Mouse (Mus musculus) forebrain, embryonic 10.5 days (tissue): Measurements from ENCODE around the gene Usp10. TPM values are rescaled to one million over a fixed set of nuclear protein-coding genes. Genes with fewer than 3 reads are reported as not detected.

Experiments
- DNase-seq: peaks from one replicate; pipeline ENCODE4 v3.0.0-alpha.2; 2017; ENCODE audit warnings: low spot score; ENCODE audit errors: extremely low spot score
- H3K27ac ChIP-seq: fragments of 300-500 bp; sonication (generic); 2 replicates; pipeline ENCODE4 v1.5.1; 2016; ENCODE audit warnings: mild to moderate bottlenecking
- H3K27me3 ChIP-seq: fragments of 300-500 bp; sonication (generic); 2 replicates; pipeline ENCODE4 v1.6.1; 2016; ENCODE audit warnings: mild to moderate bottlenecking; ENCODE audit not compliant: poor library complexity, severe bottlenecking
- H3K36me3 ChIP-seq: fragments of 300-500 bp; sonication (generic); replicated peaks from 2 replicates; pipeline ENCODE4 v1.6.1; 2016; ENCODE audit warnings: mild to moderate bottlenecking, moderate library complexity
- H3K4me1 ChIP-seq: fragments of 300-500 bp; sonication (generic); 2 replicates; pipeline ENCODE4 v1.6.1; 2016
- H3K4me3 ChIP-seq: fragments of 300-500 bp; sonication (generic); 2 replicates; pipeline ENCODE4 v1.5.1; 2016; ENCODE audit warnings: mild to moderate bottlenecking, moderate library complexity
- H3K9me3 ChIP-seq: fragments of 300-500 bp; sonication (generic); 2 replicates; pipeline ENCODE4 v1.6.1; 2016; ENCODE audit warnings: mild to moderate bottlenecking, moderate library complexity
- whole genome bisulfite sequencing: fragments of 180-500 bp; shearing (Covaris S2); methylation state at CpG from one replicate; pipeline ENCODE4 v1.1.7; 2016; 5-methylcytosine and 5-hydroxymethylcytosine counted together
- polyA plus RNA-seq: library from polyadenylated mRNA; unstranded; fragments of >200 nt; fragmentation: Nextera tagmentation; extraction: Ambion mirVana; gene quantifications from 2 replicates; pipeline ENCODE4 v1.2.1, GENCODE M21; 2016

The Usp10 gene
- polyA plus RNA-seq, 1 experiment from 2014 or later, result 251 TPM

GRCm38 (mm10) chr8:119981253-119981652 lies 71.1 kb downstream of the Usp10 start:
- H3K36me3 ChIP-seq, result no peaks in the 10 kb centered on the region
- 0 out of 2 replicates have a peak, but pooled peaks cover 5% of the 10 kb centered on the region for H3K4me1 ChIP-seq
- no peaks in the 10 kb centered on the region for H3K27me3 ChIP-seq
- H3K4me3 ChIP-seq, result no peak overlapping the region
- WGBS, result 84% methylated on average over 4 of the region's 4 CpGs
- DNase-seq, result no peak
- H3K27ac ChIP-seq, result no peak overlapping the region
- no peaks in the 10 kb centered on the region for H3K9me3 ChIP-seq

GRCm38 (mm10) chr8:119984085-119984484 lies 73.9 kb downstream of the Usp10 start:
- H3K4me3 ChIP-seq, result no peak overlapping the region
- H3K27ac ChIP-seq, result no peak overlapping the region
- H3K9me3 ChIP-seq, result no peaks in the 10 kb centered on the region
- H3K27me3 ChIP-seq, result no peaks in the 10 kb centered on the region
- H3K36me3 ChIP-seq, result no peaks in the 10 kb centered on the region
- no peak for DNase-seq
- H3K4me1 ChIP-seq, result peaks cover 7% of the 10 kb centered on the region; the same call in 1 of the 2 replicates

- no peak for DNase-seq
- Histone ChIP-seq H3K27ac (no peak overlapping the region), H3K36me3 (no peaks in the 10 kb centered on the region), H3K9me3 (no peaks in the 10 kb centered on the region), H3K27me3 (peaks cover 9% of the 10 kb centered on the region), H3K4me1 (peaks cover 5% of the 10 kb centered on the region; the same call in 1 of the 2 replicates), H3K4me3 (no peak overlapping the region)
- WGBS, result 77% methylated on average over 5 of the region's 5 CpGs
Measured at GRCm38 (mm10) chr8:119986174-119986573, 76.0 kb downstream of the Usp10 start.

GRCm38 (mm10) chr8:119988087-119988486 lies 77.9 kb downstream of the Usp10 start:
- no peaks in the 10 kb centered on the region for H3K36me3 ChIP-seq
- H3K4me1 ChIP-seq, result peaks cover 19% of the 10 kb centered on the region
- H3K27me3 ChIP-seq, result peaks cover 28% of the 10 kb centered on the region
- no peak overlapping the region for H3K27ac ChIP-seq
- DNase-seq, result no peak
- no peaks in the 10 kb centered on the region for H3K9me3 ChIP-seq
- no peak overlapping the region for H3K4me3 ChIP-seq
- WGBS, result 80% methylated on average over 15 of the region's 15 CpGs

GRCm38 (mm10) chr8:119992249-119992648 lies 82.1 kb downstream of the Usp10 start, which contains the start of gene Crispld2:
Crispld2 (plus strand) TSS chr8:119992438.
- peaks cover 45% of the 10 kb centered on the region for H3K4me1 ChIP-seq
- no peaks in the 10 kb centered on the region for H3K36me3 ChIP-seq
- DNase-seq, result peak; percentile 87
- peak within 1 kb of the TSS; percentile 30; the same call in 1 of the 2 replicates for H3K27ac ChIP-seq
- H3K27me3 ChIP-seq, result peaks cover 44% of the 10 kb centered on the region
- H3K4me3 ChIP-seq, result peak within 1 kb of the TSS; percentile 51
- WGBS, result under 1% methylated on average over 25 of the region's 25 CpGs
- no peaks in the 10 kb centered on the region for H3K9me3 ChIP-seq

- Histone ChIP-seq H3K4me3 (no peak overlapping the region), H3K27ac (no peak overlapping the region), H3K9me3 (no peaks in the 10 kb centered on the region), H3K4me1 (peaks cover 40% of the 10 kb centered on the region), H3K27me3 (peaks cover 44% of the 10 kb centered on the region), H3K36me3 (no peaks in the 10 kb centered on the region)
- 88% methylated on average over 7 of the region's 7 CpGs for WGBS
- no peak for DNase-seq
Measured at GRCm38 (mm10) chr8:119994114-119994513, 84.0 kb downstream of the Usp10 start.

- no peak for DNase-seq
- Histone ChIP-seq H3K36me3 (no peaks in the 10 kb centered on the region), H3K4me3 (no peak overlapping the region), H3K9me3 (no peaks in the 10 kb centered on the region), H3K27ac (no peak overlapping the region), H3K4me1 (peaks cover 40% of the 10 kb centered on the region), H3K27me3 (peaks cover 44% of the 10 kb centered on the region)
- 60% methylated on average over 6 of the region's 6 CpGs for WGBS
Measured at GRCm38 (mm10) chr8:119994556-119994955, 84.4 kb downstream of the Usp10 start.

- H3K27me3 ChIP-seq, result peaks cover 24% of the 10 kb centered on the region
- H3K36me3 ChIP-seq, result no peaks in the 10 kb centered on the region
- H3K4me1 ChIP-seq, result peaks cover 36% of the 10 kb centered on the region
- WGBS, result 90% methylated on average over 4 of the region's 4 CpGs
- H3K4me3 ChIP-seq, result no peak overlapping the region
- no peak overlapping the region for H3K27ac ChIP-seq
- H3K9me3 ChIP-seq, result no peaks in the 10 kb centered on the region
- no peak for DNase-seq
Measured at GRCm38 (mm10) chr8:119997266-119997665, 87.1 kb downstream of the Usp10 start.

- H3K27me3 ChIP-seq, result no peaks in the 10 kb centered on the region
- H3K4me1 ChIP-seq, result peaks cover 37% of the 10 kb centered on the region
- 80% methylated on average over 8 of the region's 8 CpGs for WGBS
- H3K27ac ChIP-seq, result no peak overlapping the region
- H3K4me3 ChIP-seq, result no peak overlapping the region
- DNase-seq, result no peak
- H3K36me3 ChIP-seq, result no peaks in the 10 kb centered on the region
- H3K9me3 ChIP-seq, result no peaks in the 10 kb centered on the region
Measured at GRCm38 (mm10) chr8:120000461-120000860, 90.3 kb downstream of the Usp10 start.

GRCm38 (mm10) chr8:120001712-120002111 lies 91.6 kb downstream of the Usp10 start:
- Histone ChIP-seq H3K27me3 (no peaks in the 10 kb centered on the region), H3K27ac (no peak overlapping the region), H3K4me1 (peaks cover 38% of the 10 kb centered on the region), H3K36me3 (no peaks in the 10 kb centered on the region), H3K9me3 (no peaks in the 10 kb centered on the region), H3K4me3 (no peak overlapping the region)
- DNase-seq, result no peak
- 80% methylated on average over 7 of the region's 7 CpGs for WGBS

GRCm38 (mm10) chr8:120002348-120002747 lies 92.2 kb downstream of the Usp10 start:
- Histone ChIP-seq H3K27ac (0 out of 2 replicates have a peak overlapping the region, but pooled peaks have one; percentile 4), H3K36me3 (no peaks in the 10 kb centered on the region), H3K4me3 (no peak overlapping the region), H3K9me3 (no peaks in the 10 kb centered on the region), H3K4me1 (peaks cover 41% of the 10 kb centered on the region), H3K27me3 (peaks cover 4% of the 10 kb centered on the region; the same call in 1 of the 2 replicates)
- DNase-seq, result no peak
- WGBS, result 66% methylated on average over 9 of the region's 9 CpGs

GRCm38 (mm10) chr8:120004154-120004702 lies 94.1 kb downstream of the Usp10 start:
- WGBS, result 69% methylated on average over 14 of the region's 14 CpGs
- Histone ChIP-seq H3K9me3 (no peaks in the 10 kb centered on the region), H3K27ac (0 out of 2 replicates have a peak overlapping the region, but pooled peaks have one; percentile 20), H3K4me3 (no peak overlapping the region), H3K27me3 (peaks cover 6% of the 10 kb centered on the region; the same call in 1 of the 2 replicates), H3K36me3 (no peaks in the 10 kb centered on the region), H3K4me1 (peaks cover 41% of the 10 kb centered on the region)
- no peak for DNase-seq

GRCm38 (mm10) chr8:120004705-120005381 lies 94.7 kb downstream of the Usp10 start:
- Histone ChIP-seq H3K4me1 (peaks cover 44% of the 10 kb centered on the region), H3K36me3 (no peaks in the 10 kb centered on the region)
- 57% methylated on average over 2 of the region's 2 CpGs for WGBS

More at GRCm38 (mm10) chr8:120004705-120005381, 94.7 kb downstream of the Usp10 start:
- no peak overlapping the region for H3K27ac ChIP-seq
- no peak for DNase-seq
- H3K4me3 ChIP-seq, result no peak overlapping the region
- H3K9me3 ChIP-seq, result no peaks in the 10 kb centered on the region
- H3K27me3 ChIP-seq, result peaks cover 6% of the 10 kb centered on the region; the same call in 1 of the 2 replicates
